24 mouse cellular contexts compared by ENCODE assay signal in genomic region chr4:82831155-82831554, GRCm38 (mm10). TPM values are rescaled to one million over a fixed set of nuclear protein-coding genes. Genes with fewer than 3 reads are reported as not detected.
A peak's percentile ranks its signal among the peaks of the same experiment; 100 is the strongest.
DNase-seq lines count a peak whose midpoint lies in the region; ATAC-seq lines count a peak whose summit lies in the region.
"Had no signal": no experiment of that assay in that cellular context is flagged by ENCODE, and none has a peak within 500 bp of the region (broad histone marks: within the 10 kb centered on the region; RNA-seq: fewer than 3 reads in every experiment).

No protein-coding gene starts in this region.

- no peaks in the 10 kb centered on the region for H3K9me3 ChIP-seq in hindbrain, embryonic 14.5 days (ENCODE audit: control insufficient read depth, low read length)
- H3K9me3 ChIP-seq: G1E had no signal

- no peak overlapping the region for H3K4me3 ChIP-seq in hindbrain, embryonic 14.5 days (replicated peaks; ENCODE audit: low read length)

- DNase-seq in hindbrain, embryonic 14.5 days (ENCODE audit: low spot score), result no peak
- no peak for DNase-seq in left cerebral cortex, postnatal 4 days
- DNase-seq in left cerebral cortex, postnatal 10 days (ENCODE audit: extremely low spot score in 1 of 2, low spot score in 2 of 2), result no peak
- DNase-seq: adrenal gland, adult 2 months; adrenal gland, adult 8-10 months; adrenal gland, postnatal 10 days; adrenal gland, postnatal 14 days; adrenal gland, postnatal 25 days; adrenal gland, postnatal 36 days; B cell, adult 2 months; cerebellum, adult 11 months; cerebellum, adult 11-12 months; cerebellum, adult 18-20 months; cerebellum, adult 2 months; cerebellum, adult 8-10 months had no signal

- H3K4me2 ChIP-seq in hindbrain, embryonic 14.5 days (replicated peaks), result no peak overlapping the region

- peaks cover 15% of the 10 kb centered on the region for H3K36me3 ChIP-seq in hindbrain, embryonic 14.5 days (replicated peaks; ENCODE audit: control insufficient read depth, insufficient read depth)

- no peaks in the 10 kb centered on the region for H3K27me3 ChIP-seq in hindbrain, embryonic 14.5 days (ENCODE audit: control insufficient read depth, insufficient read depth, low read length)
- H3K27me3 ChIP-seq: CH12.LX, Patski had no signal

- intact Hi-C loops in left cerebral cortex, postnatal 4 days (cut with DNase I), result no loop called here
- intact Hi-C loops in left cerebral cortex, postnatal 10 days (cut with DNase I), result no loop called here

- WGBS in hindbrain, embryonic 14.5 days, result 96% methylated on average over 2 of the region's 2 CpGs

- H3K27ac ChIP-seq in hindbrain, embryonic 14.5 days, result no peak overlapping the region

- ATAC-seq in CD4-positive, CD25-positive, alpha-beta regulatory T cell, adult 4 months, result peak; percentile 55
- ATAC-seq in activated CD4-positive, CD25-positive, alpha-beta regulatory T cell, adult 4 months, result peak; percentile 44
- peak; percentile 62 for ATAC-seq in inflammation-experienced regulatory T-cells, adult 6 months
- ATAC-seq in hindbrain, embryonic 14.5 days (ENCODE audit: low FRiP score), result no peak
- ATAC-seq: Patski had no signal

- no peak overlapping the region for H3K9ac ChIP-seq in hindbrain, embryonic 14.5 days

- no peaks in the 10 kb centered on the region for H3K4me1 ChIP-seq in hindbrain, embryonic 14.5 days (replicated peaks; ENCODE audit: control insufficient read depth, insufficient read depth, low read length)

RNA-seq across cellular contexts. Expression of gene Zdhhc21, which starts 28.6 kb away (rescaled TPM):
- 10 to 100 TPM; 12.0 to 12.1 TPM for polyA plus RNA-seq in CD4-positive, CD25-positive, alpha-beta regulatory T cell, adult 4 months (2017; shearing (Covaris generic))
- polyA plus RNA-seq in activated CD4-positive, CD25-positive, alpha-beta regulatory T cell, adult 4 months (2017; shearing (Covaris generic)), result 10 to 100 TPM; 11.0 to 14.0 TPM
- polyA plus RNA-seq in inflammation-experienced regulatory T-cells, adult 6 months (2017; shearing (Covaris generic)), result 10 to 100 TPM; 11.5 to 23.0 (median 13.2) TPM
- 16.8 and 18.7 TPM in 2 replicates for polyA plus RNA-seq in hindbrain, embryonic 14.5 days (2014; fragmentation: Nextera tagmentation; extraction: Ambion mirVana)
- total RNA-seq in left cerebral cortex, postnatal 4 days (2021), result 10 to 100 TPM; 42.6 to 47.0 TPM
- total RNA-seq in left cerebral cortex, postnatal 10 days (2021), result 10 to 100 TPM; 57.9 to 62.8 TPM

RNA-seq across cellular contexts. Expression of gene Cer1, which starts 53.8 kb away (rescaled TPM):
- not detected for polyA plus RNA-seq in CD4-positive, CD25-positive, alpha-beta regulatory T cell, adult 4 months (2017; shearing (Covaris generic))
- polyA plus RNA-seq in activated CD4-positive, CD25-positive, alpha-beta regulatory T cell, adult 4 months (2017; shearing (Covaris generic)), result not detected
- polyA plus RNA-seq in inflammation-experienced regulatory T-cells, adult 6 months (2017; shearing (Covaris generic)), result not detected
- polyA plus RNA-seq in hindbrain, embryonic 14.5 days (2014; fragmentation: Nextera tagmentation; extraction: Ambion mirVana), result not detected in 2 replicates
- under 1 TPM in 1 of 2 experiments, not detected in 1; 0.28 TPM for total RNA-seq in left cerebral cortex, postnatal 4 days (2021)
- under 1 TPM; 0.26 to 0.32 TPM for total RNA-seq in left cerebral cortex, postnatal 10 days (2021)
- total RNA-seq: adrenal gland, adult 18-20 months; adrenal gland, adult 2 months; adrenal gland, adult 8-10 months; adrenal gland, postnatal 10 days; adrenal gland, postnatal 14 days; adrenal gland, postnatal 25 days; adrenal gland, postnatal 36 days; CH12.LX; ES-E14; G1E; MEL had no signal
- polyA plus RNA-seq: adrenal gland, adult 2 months; cerebellum, adult 2 months; G1E; Patski had no signal
